ENCODE assay signal across 10 mouse cellular contexts in genomic region chr9:50500467-50500973, GRCm38 (mm10). TPM values are rescaled to one million over a fixed set of nuclear protein-coding genes. Genes with fewer than 3 reads are reported as not detected.
DNase-seq lines count a peak whose midpoint lies in the region; ATAC-seq and TF ChIP-seq lines count a peak whose summit lies in the region.
"Had no signal": no experiment of that assay in that cellular context is flagged by ENCODE, and none has a peak within 500 bp of the region (broad histone marks: within the 10 kb centered on the region; RNA-seq: fewer than 3 reads in every experiment).

No protein-coding gene starts in this region.

- H3K4me1 ChIP-seq in heart, embryonic 13.5 days: peaks cover 24% of the 10 kb centered on the region
- H3K4me1 ChIP-seq in hindbrain, embryonic 13.5 days (replicated peaks): peaks cover 23% of the 10 kb centered on the region
- H3K4me1 ChIP-seq in midbrain, embryonic 12.5 days: peaks cover 12% of the 10 kb centered on the region

- H3K27ac ChIP-seq in heart, embryonic 13.5 days (replicated peaks): no peak overlapping the region
- peak overlapping the region; percentile 79 for H3K27ac ChIP-seq in hindbrain, embryonic 13.5 days
- H3K27ac ChIP-seq in midbrain, embryonic 12.5 days (replicated peaks): peak overlapping the region; percentile 60; the same call in 1 of the 2 replicates

- no peaks in the 10 kb centered on the region for H3K27me3 ChIP-seq in heart, embryonic 13.5 days (replicated peaks)
- no peaks in the 10 kb centered on the region for H3K27me3 ChIP-seq in Patski
- no peaks in the 10 kb centered on the region for H3K27me3 ChIP-seq in hindbrain, embryonic 13.5 days
- H3K27me3 ChIP-seq in midbrain, embryonic 12.5 days: no peaks in the 10 kb centered on the region

- intact Hi-C loops in heart, postnatal 25 days (cut with DNase I): no loop called here

- DNase-seq in heart, postnatal 25 days (ENCODE audit: low spot score): no peak
- no peak for DNase-seq in Patski (ENCODE audit: low read depth, low spot score)
- no peak for DNase-seq in B cell, adult 2 months
- DNase-seq in thymus, postnatal 36 days: no peak
- no peak for DNase-seq in frontal cortex, adult 2 months (ENCODE audit: extremely low spot score in 1 of 2, low spot score in 1 of 2)
- DNase-seq: kidney, adult 8-10 months; right cerebral cortex, postnatal 14 days had no signal

- 54% methylated on average over 15 of the region's 15 CpGs for WGBS in heart, embryonic 13.5 days
- 72% methylated on average over 15 of the region's 15 CpGs for WGBS in hindbrain, embryonic 13.5 days
- whole genome bisulfite sequencing in midbrain, embryonic 12.5 days: 77% methylated on average over 15 of the region's 15 CpGs

- no peaks in the 10 kb centered on the region for H3K36me3 ChIP-seq in heart, embryonic 13.5 days
- no peaks in the 10 kb centered on the region for H3K36me3 ChIP-seq in hindbrain, embryonic 13.5 days
- H3K36me3 ChIP-seq in midbrain, embryonic 12.5 days: no peaks in the 10 kb centered on the region

- CTCF ChIA-PET in Patski (lab: Charles Lee): interaction anchor here (3.6 kb wide), 1 partner anchor 28 kb away, joined by 11 read pairs; the partner anchor contains the start of gene Pts

- ATAC-seq in heart, embryonic 13.5 days (ENCODE audit: extremely low read depth, insufficient number of reproducible peaks, low FRiP score, low TSS enrichment): no peak
- ATAC-seq in Patski: peak; percentile 47
- no peak for ATAC-seq in hindbrain, embryonic 13.5 days (ENCODE audit: low FRiP score)
- no peak for ATAC-seq in midbrain, embryonic 12.5 days (ENCODE audit: low FRiP score, low read depth)

- H3K9ac ChIP-seq in heart, embryonic 13.5 days: peak overlapping the region; percentile 73
- peak overlapping the region; percentile 63 for H3K9ac ChIP-seq in hindbrain, embryonic 13.5 days
- no peak overlapping the region for H3K9ac ChIP-seq in midbrain, embryonic 12.5 days (replicated peaks)

- POLR2A ChIA-PET in Patski (lab: Charles Lee): no interaction called here

- peak overlapping the region; percentile 71 for H3K4me2 ChIP-seq in heart, embryonic 13.5 days
- peak overlapping the region; percentile 54 for H3K4me2 ChIP-seq in hindbrain, embryonic 13.5 days
- peak overlapping the region; percentile 48 for H3K4me2 ChIP-seq in midbrain, embryonic 12.5 days (replicated peaks)

- peak overlapping the region; percentile 49 for H3K4me3 ChIP-seq in heart, embryonic 13.5 days
- H3K4me3 ChIP-seq in hindbrain, embryonic 13.5 days: peak overlapping the region; percentile 32
- peak overlapping the region; percentile 33 for H3K4me3 ChIP-seq in midbrain, embryonic 12.5 days

- no peaks in the 10 kb centered on the region for H3K9me3 ChIP-seq in heart, embryonic 13.5 days
- no peaks in the 10 kb centered on the region for H3K9me3 ChIP-seq in hindbrain, embryonic 13.5 days
- no peaks in the 10 kb centered on the region for H3K9me3 ChIP-seq in midbrain, embryonic 12.5 days

- in situ Hi-C loops in Patski (cut with MboI; ENCODE audit: low pct_unique_long_range_greater_than_20kb): no loop called here

- TF ChIP-seq CTCF in Patski (IDR thresholded peaks at IDR 0.05): no peak

RNA-seq across cellular contexts. Expression of gene Plet1, which starts 6.2 kb away (rescaled TPM):
- polyA plus RNA-seq in heart, embryonic 13.5 days (2015; fragmentation: Nextera tagmentation; extraction: Ambion mirVana): 0.14 and 0.19 TPM in 2 replicates
- total RNA-seq in heart, postnatal 25 days (2021): 1 to 10 TPM; 1.6 to 2.2 TPM
- polyA plus RNA-seq in Patski (2021): 0.08 TPM
- 0.48 and 0.63 TPM in 2 replicates for polyA plus RNA-seq in hindbrain, embryonic 13.5 days (2015; fragmentation: Nextera tagmentation; extraction: Ambion mirVana)
- polyA plus RNA-seq in midbrain, embryonic 12.5 days (2016; fragmentation: Nextera tagmentation; extraction: Ambion mirVana): 0.37 and 0.63 TPM in 2 replicates
- polyA plus RNA-seq in frontal cortex, adult 2 months (2012; rRNA removed): 0.58 and 0.90 TPM in 2 replicates

RNA-seq across cellular contexts. Expression of gene Pts, which starts 28.0 kb away (rescaled TPM):
- polyA plus RNA-seq in heart, embryonic 13.5 days (2015; fragmentation: Nextera tagmentation; extraction: Ambion mirVana): 76.0 and 79.3 TPM in 2 replicates
- 10 to 100 TPM; 29.0 to 29.5 TPM for total RNA-seq in heart, postnatal 25 days (2021)
- polyA plus RNA-seq in Patski (2021): 65.9 TPM
- polyA plus RNA-seq in hindbrain, embryonic 13.5 days (2015; fragmentation: Nextera tagmentation; extraction: Ambion mirVana): 119 and 128 TPM in 2 replicates
- polyA plus RNA-seq in midbrain, embryonic 12.5 days (2016; fragmentation: Nextera tagmentation; extraction: Ambion mirVana): 97.4 and 102 TPM in 2 replicates
- 73.9 and 76.7 TPM in 2 replicates for polyA plus RNA-seq in frontal cortex, adult 2 months (2012; rRNA removed)

RNA-seq across cellular contexts. Expression of gene Il18, which starts 54.1 kb away (rescaled TPM):
- polyA plus RNA-seq in heart, embryonic 13.5 days (2015; fragmentation: Nextera tagmentation; extraction: Ambion mirVana): 5.5 and 7.1 TPM in 2 replicates
- 1 to 10 TPM; 1.3 to 1.4 TPM for total RNA-seq in heart, postnatal 25 days (2021)
- 3.6 TPM for polyA plus RNA-seq in Patski (2021)
- polyA plus RNA-seq in hindbrain, embryonic 13.5 days (2015; fragmentation: Nextera tagmentation; extraction: Ambion mirVana): 17.3 and 17.9 TPM in 2 replicates
- 21.9 and 29.2 TPM in 2 replicates for polyA plus RNA-seq in midbrain, embryonic 12.5 days (2016; fragmentation: Nextera tagmentation; extraction: Ambion mirVana)
- 55.8 and 70.2 TPM in 2 replicates for polyA plus RNA-seq in frontal cortex, adult 2 months (2012; rRNA removed)

RNA-seq across cellular contexts. Expression of gene Bco2, which starts 54.5 kb away (rescaled TPM):
- 0.20 TPM in 1 of 2 replicates, not detected in the other for polyA plus RNA-seq in heart, embryonic 13.5 days (2015; fragmentation: Nextera tagmentation; extraction: Ambion mirVana)
- total RNA-seq in heart, postnatal 25 days (2021): under 1 TPM; 0.31 to 0.36 TPM
- polyA plus RNA-seq in Patski (2021): 0.22 TPM
- polyA plus RNA-seq in hindbrain, embryonic 13.5 days (2015; fragmentation: Nextera tagmentation; extraction: Ambion mirVana): 0.30 and 0.35 TPM in 2 replicates
- polyA plus RNA-seq in midbrain, embryonic 12.5 days (2016; fragmentation: Nextera tagmentation; extraction: Ambion mirVana): 0.17 and 0.48 TPM in 2 replicates
- polyA plus RNA-seq in frontal cortex, adult 2 months (2012; rRNA removed): 4.0 and 4.3 TPM in 2 replicates
